In the genomic region with DNA sequence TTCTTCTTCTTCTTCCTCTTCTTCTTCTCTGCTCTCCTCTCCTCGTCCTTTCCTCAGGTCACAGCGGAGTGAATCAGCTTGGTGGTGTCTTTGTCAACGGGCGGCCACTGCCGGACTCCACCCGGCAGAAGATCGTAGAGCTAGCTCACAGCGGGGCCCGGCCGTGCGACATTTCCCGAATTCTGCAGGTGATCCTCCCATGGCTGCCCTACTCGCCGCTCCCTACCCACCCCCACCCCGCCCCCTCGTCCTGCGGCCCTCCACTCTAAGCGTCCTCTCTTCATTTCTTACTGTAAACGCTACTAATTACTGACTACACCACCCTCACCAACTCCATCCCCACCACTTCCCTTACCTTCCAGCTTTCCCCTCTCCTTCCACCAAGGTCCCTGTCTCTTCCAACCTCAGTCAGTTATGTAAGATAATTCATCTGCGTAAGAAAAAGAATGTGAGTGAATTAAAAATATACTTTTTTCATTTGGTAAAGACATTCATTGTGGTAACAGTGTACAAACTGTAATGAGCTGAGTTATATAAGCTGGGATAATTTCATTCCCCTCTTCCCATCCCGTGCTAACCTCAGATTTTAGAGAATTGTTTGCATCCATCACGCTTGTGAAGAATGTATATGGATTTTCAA, we compare ENCODE assay signal across 14 mouse cellular contexts. TPM values are rescaled to one million over a fixed set of nuclear protein-coding genes. Genes with fewer than 3 reads are reported as not detected.
DNase-seq lines count a peak whose midpoint lies in the region; ATAC-seq lines count a peak whose summit lies in the region.
"Had no signal": no experiment of that assay in that cellular context is flagged by ENCODE, and none has a peak within 500 bp of the region (broad histone marks: within the 10 kb centered on the region; RNA-seq: fewer than 3 reads in every experiment).

No protein-coding gene starts in this region.

- no peak for ATAC-seq in forebrain, embryonic 14.5 days
- no peak for ATAC-seq in limb, embryonic 11.5 days (ENCODE audit: insufficient number of reproducible peaks, low FRiP score, low TSS enrichment, low read depth)
- ATAC-seq: inflammation-experienced regulatory T-cells, adult 6 months had no signal

- peak overlapping the region; percentile 66 for H3K4me2 ChIP-seq in forebrain, embryonic 14.5 days (ENCODE audit: low read length)
- H3K4me2 ChIP-seq in limb, embryonic 11.5 days (ENCODE audit: low read depth, severe bottlenecking), result no peak overlapping the region
- H3K4me2 ChIP-seq: heart, embryonic 11.5 days; limb, embryonic 12.5 days; lung, embryonic 14.5 days had no signal

- 26% methylated on average over 22 of the region's 22 CpGs for WGBS in forebrain, embryonic 14.5 days
- under 1% methylated on average over 22 of the region's 22 CpGs for WGBS in limb, embryonic 11.5 days

- peak overlapping the region; percentile 53 for H3K9ac ChIP-seq in forebrain, embryonic 14.5 days (ENCODE audit: low read length)
- no peak overlapping the region for H3K9ac ChIP-seq in limb, embryonic 11.5 days (ENCODE audit: low read length)
- H3K9ac ChIP-seq: limb, embryonic 12.5 days; lung, embryonic 14.5 days had no signal

- DNase-seq in heart, adult 11 months, result peak; percentile 49
- DNase-seq in heart, postnatal 10 days, result no peak
- DNase-seq in cerebellum, adult 9-11 months, result peak; percentile 69
- DNase-seq in forebrain, embryonic 14.5 days (ENCODE audit: low spot score), result no peak
- DNase-seq in limb, embryonic 11.5 days (ENCODE audit: low spot score), result peak; percentile 25
- no peak for DNase-seq in left cerebral cortex, adult 11 months (ENCODE audit: low spot score)
- DNase-seq in thymus, postnatal 4 days, result no peak
- no peak for DNase-seq in T-cell, adult 2 months (ENCODE audit: low spot score)
- DNase-seq: lung, embryonic 14.5 days; thymus, postnatal 14 days had no signal

- H3K27ac ChIP-seq in forebrain, embryonic 14.5 days (ENCODE audit: low read depth, low read length), result peak overlapping the region; percentile 28; the same call in 1 of the 2 replicates
- H3K27ac ChIP-seq in limb, embryonic 11.5 days (replicated peaks; ENCODE audit: low read depth, low read length), result no peak overlapping the region
- H3K27ac ChIP-seq: limb, embryonic 12.5 days had no signal

- peak overlapping the region; percentile 17 for H3K4me3 ChIP-seq in forebrain, embryonic 14.5 days (ENCODE audit: low read depth, low read length)
- H3K4me3 ChIP-seq in limb, embryonic 11.5 days (ENCODE audit: low read depth, low read length), result no peak overlapping the region
- H3K4me3 ChIP-seq: limb, embryonic 12.5 days had no signal

- peaks cover 41% of the 10 kb centered on the region for H3K4me1 ChIP-seq in forebrain, embryonic 14.5 days (ENCODE audit: control insufficient read depth, insufficient read depth, low read length)
- peaks cover 4% of the 10 kb centered on the region for H3K4me1 ChIP-seq in limb, embryonic 11.5 days (ENCODE audit: control insufficient read depth, insufficient read depth, low read length)

- intact Hi-C loops in heart, postnatal 10 days (cut with DNase I), result no loop called here

- peaks cover 27% of the 10 kb centered on the region for H3K27me3 ChIP-seq in forebrain, embryonic 14.5 days (replicated peaks; ENCODE audit: control insufficient read depth, insufficient read depth, low read length)
- peaks cover 95% of the 10 kb centered on the region for H3K27me3 ChIP-seq in limb, embryonic 11.5 days (ENCODE audit: control insufficient read depth, insufficient read depth, low read length)

- no peaks in the 10 kb centered on the region for H3K9me3 ChIP-seq in forebrain, embryonic 14.5 days (replicated peaks; ENCODE audit: control insufficient read depth, low read length)
- no peaks in the 10 kb centered on the region for H3K9me3 ChIP-seq in limb, embryonic 11.5 days (ENCODE audit: control insufficient read depth, low read length)
- H3K9me3 ChIP-seq: limb, embryonic 12.5 days had no signal

- peaks cover 18% of the 10 kb centered on the region; the same call in 1 of the 2 replicates for H3K36me3 ChIP-seq in forebrain, embryonic 14.5 days (ENCODE audit: control insufficient read depth, insufficient read depth, low read length)
- H3K36me3 ChIP-seq in limb, embryonic 11.5 days (ENCODE audit: control insufficient read depth, insufficient read depth, low read length), result no peaks in the 10 kb centered on the region
- H3K36me3 ChIP-seq: limb, embryonic 12.5 days had no signal

RNA-seq across cellular contexts. Expression of a gene that starts 15.2 kb away (rescaled TPM):
- total RNA-seq in heart, postnatal 10 days (2021), result not detected
- polyA plus RNA-seq in forebrain, embryonic 14.5 days (2014; fragmentation: Nextera tagmentation; extraction: Ambion mirVana), result 44.5 and 51.8 TPM in 2 replicates
- 0.11 and 0.23 TPM in 2 replicates for polyA plus RNA-seq in limb, embryonic 11.5 days (2014; fragmentation: Nextera tagmentation; extraction: Ambion mirVana)
- total RNA-seq: gastrocnemius, adult 8-10 months had no signal
- polyA plus RNA-seq: limb, embryonic 12.5 days; lung, embryonic 14.5 days had no signal

Comparison
In these comparisons a context has a peak if more than half of its experiments do, and no peak if none do; other contexts are left out.
1. DNase-seq: peak in heart, adult 11 months (single experiment), cerebellum, adult 9-11 months (single experiment) and limb, embryonic 11.5 days (single experiment); none in heart, postnatal 10 days (0 of 2), forebrain, embryonic 14.5 days (single experiment), left cerebral cortex, adult 11 months (single experiment), thymus, postnatal 4 days (single experiment) and T-cell, adult 2 months (single experiment).
2. RNA of a gene that starts 15.2 kb away (polyA plus RNA-seq): 44.5 to 51.8 TPM in forebrain, embryonic 14.5 days; 0.11 to 0.23 TPM in limb, embryonic 11.5 days; every median in the first group is over 10 times any median in the second.